Mouse (Mus musculus) ovary, postnatal 14 days (tissue): Measurements from ENCODE around the gene Efna1.
A peak's percentile ranks its signal among the peaks of the same experiment; 100 is the strongest.

Experiments
- DNase-seq: peaks from one replicate; pipeline ENCODE4 v3.0.0; 2022; ENCODE audit warnings: low spot score

Efna1 gene

GRCm38 (mm10) chr3:89308089-89308488 lies 27.1 kb upstream of the Efna1 start:
- peak; percentile 63 for DNase-seq

- no peak for DNase-seq
Observed at GRCm38 (mm10) chr3:89305551-89306325, 24.8 kb upstream of the Efna1 start.

GRCm38 (mm10) chr3:89305105-89305504 lies 24.2 kb upstream of the Efna1 start:
- no peak for DNase-seq

DNA sequence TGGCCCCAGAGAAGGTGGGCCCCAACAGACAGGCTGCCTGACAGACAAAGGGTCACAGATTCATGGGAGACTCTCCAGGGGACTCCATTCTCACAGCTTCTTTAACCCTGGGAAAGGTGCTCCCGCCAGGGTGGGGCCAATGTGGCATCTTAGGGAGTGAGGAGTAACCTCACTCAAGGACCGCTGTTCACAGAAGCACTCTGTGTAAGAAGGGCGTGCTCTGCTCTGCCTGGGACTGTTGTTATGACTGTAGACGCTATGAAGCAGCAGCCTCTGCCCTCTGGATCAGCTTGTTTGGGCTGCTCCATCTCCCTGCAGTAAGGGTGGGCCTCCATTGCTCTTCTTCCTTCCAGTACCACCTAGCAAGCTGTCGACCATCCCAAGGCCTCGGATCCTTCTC lies 23.5 kb upstream of the Efna1 start:
- DNase-seq: no peak

- DNase-seq: no peak
Observed at GRCm38 (mm10) chr3:89300514-89300913, 19.6 kb upstream of the Efna1 start.

DNA sequence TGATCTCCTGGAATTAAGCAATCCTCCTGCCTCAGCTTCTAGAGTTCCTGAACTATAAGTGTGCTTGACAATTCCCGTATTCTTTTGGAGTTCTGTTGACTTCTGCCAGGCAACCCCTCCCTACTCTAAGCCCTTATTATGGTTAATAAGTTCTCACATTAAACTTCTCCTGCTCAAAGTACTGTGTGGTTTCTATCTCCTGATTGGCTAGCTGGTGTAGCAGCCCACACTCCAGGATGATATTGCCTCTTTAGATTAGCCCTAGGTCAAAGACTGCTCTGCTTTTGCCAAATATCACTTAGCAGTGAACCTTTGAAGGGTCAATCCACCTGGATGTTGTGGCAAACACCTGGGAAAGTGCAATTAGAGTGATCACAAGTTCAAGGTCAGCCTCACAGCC lies 19.1 kb upstream of the Efna1 start:
- DNase-seq: no peak

GRCm38 (mm10) chr3:89299499-89299898 lies 18.6 kb upstream of the Efna1 start:
- no peak for DNase-seq

- no peak for DNase-seq
Observed at GRCm38 (mm10) chr3:89298908-89299307, 18.0 kb upstream of the Efna1 start.

GRCm38 (mm10) chr3:89296761-89297396 lies 15.9 kb upstream of the Efna1 start:
- DNase-seq: no peak

DNA sequence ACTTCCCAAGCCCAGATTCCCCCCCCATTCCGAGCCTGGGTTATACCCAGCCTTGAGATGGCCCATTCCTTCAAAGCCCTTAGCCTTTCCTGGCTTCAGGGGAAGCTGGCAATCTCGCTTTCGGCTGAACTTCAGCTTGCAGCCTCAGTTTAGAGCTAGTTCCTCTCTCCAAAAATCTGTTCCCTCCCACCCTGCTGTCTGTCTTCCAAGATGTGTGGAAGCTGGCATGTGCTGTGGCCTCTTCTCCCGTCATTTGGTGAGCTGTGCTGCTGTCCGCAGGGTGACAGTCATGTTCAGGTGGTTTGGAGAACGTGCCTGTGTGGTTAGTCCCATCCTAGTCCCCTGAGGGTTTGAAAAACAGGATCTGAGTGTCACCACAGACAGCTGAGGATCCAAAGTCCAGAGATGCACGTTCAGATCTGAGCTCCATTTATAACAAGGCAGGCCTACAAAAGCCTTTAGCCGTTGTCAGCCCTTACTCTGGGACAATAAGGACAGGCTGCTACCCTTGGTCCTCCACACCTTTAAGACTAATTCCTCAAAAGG lies 14.8 kb upstream of the Efna1 start:
- no peak for DNase-seq

DNA sequence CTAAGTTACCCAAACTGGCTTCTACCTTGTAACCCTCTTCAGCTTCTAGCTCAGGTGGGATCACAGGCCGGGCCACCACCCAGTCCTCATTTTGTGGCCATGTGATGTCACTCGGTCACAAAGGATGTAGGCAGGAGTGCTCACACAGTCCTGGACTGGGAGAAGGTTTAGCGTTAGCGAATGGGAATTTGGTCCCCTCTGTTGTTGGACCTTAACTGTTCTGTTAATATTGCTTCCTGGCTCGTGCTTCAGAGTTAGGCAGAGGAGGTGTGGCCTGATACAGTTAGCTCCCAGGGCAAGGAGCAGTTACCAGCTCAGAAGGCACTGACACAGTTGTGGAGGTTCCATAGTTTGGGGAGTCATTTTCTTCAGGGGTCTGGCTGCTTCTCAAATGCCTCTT lies 13.3 kb upstream of the Efna1 start:
- DNase-seq: no peak

DNA sequence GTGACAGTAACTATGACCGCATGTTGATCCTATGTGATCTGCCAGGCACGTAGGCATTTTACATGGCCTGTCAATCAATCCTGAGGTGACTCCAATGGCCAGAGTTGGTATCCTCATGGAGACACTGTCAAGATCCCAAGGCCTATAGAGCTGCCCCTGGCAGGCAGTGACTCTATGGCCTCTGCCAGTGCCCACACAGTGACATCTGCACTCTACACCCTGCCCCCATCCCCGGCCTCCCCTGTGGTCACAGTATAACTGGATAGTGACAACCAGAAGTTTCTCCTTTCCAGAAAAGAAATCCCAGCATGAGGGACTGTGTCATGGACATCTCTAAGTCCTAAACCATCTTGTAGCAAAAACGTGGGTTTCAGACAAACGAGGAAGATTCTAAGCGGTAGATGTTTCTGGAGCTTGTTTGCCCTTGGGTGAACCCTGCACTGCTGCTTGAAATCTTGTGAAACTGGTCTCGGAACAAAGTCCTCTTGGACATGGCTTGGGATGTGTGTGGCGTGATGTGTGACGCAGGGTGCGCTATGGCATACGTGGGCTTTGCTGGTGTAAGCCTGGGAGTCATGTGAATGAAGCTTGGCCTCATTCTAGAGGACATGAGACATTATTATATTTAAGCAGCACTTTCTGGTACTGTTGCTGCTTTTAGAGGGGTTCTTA lies 12.4 kb upstream of the Efna1 start:
- DNase-seq: no peak

GRCm38 (mm10) chr3:89292303-89292702 lies 11.4 kb upstream of the Efna1 start:
- DNase-seq: no peak

DNA sequence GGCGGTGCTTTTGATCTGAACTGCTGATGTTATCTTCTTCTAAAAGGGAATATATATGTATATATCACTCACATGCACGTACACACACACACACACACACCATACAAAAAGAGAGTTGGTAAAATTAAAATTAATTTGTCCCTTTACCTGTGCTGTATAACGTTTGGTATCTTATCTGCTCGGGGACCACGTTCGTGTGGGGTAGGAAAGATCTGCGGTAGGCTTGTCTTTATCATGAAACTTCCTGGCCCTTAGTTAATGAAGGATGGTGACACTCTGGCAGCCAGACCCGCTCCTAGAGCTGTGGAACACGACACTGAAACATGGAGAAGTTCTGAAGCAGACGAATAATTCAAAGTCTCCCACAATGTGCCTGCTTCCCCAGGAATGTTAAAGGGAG lies 10.9 kb upstream of the Efna1 start:
- DNase-seq: no peak

DNA sequence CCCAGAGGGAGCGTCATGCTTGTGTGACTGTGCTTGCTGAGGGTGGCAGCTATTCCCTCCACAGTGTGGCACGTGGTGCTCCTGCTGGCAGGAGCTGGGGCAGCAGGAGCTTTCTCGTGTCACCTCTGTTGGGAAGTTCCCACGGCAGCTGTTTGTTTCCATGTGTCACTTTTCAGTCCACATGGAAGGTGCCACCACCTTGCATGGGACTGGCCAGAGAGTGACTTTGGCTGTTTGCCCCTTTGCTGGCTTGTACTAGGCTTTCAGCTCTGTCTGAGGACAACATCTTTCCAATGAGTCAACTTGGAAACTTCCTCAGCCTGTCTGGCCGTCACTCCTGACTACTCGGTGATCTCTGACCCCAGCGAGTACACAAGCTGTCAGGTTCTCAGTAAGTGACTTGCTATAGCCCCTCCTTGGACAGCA lies 7.6 kb upstream of the Efna1 start:
- DNase-seq: no peak

GRCm38 (mm10) chr3:89287286-89287685 lies 6.3 kb upstream of the Efna1 start:
- no peak for DNase-seq

DNA sequence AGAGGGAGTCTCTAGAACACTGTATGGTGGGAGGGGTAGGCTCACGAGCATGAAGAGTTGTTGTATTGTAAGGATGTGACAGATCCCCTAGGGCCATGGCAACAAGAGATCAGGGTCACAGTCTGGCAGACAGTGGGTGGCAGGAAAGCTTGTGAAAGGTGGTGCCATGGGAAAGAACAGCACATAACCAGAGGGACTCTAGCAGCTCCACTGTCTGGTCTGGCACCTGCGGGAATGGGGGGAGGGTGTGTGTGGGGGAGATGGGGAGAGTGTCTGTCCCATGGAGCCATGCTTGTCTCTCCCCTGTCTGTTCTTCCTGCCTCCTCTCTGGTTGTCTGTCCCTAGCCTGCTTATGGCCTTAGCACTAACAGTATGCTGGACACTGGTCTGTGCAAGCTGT lies 4.6 kb upstream of the Efna1 start:
- no peak for DNase-seq

DNA sequence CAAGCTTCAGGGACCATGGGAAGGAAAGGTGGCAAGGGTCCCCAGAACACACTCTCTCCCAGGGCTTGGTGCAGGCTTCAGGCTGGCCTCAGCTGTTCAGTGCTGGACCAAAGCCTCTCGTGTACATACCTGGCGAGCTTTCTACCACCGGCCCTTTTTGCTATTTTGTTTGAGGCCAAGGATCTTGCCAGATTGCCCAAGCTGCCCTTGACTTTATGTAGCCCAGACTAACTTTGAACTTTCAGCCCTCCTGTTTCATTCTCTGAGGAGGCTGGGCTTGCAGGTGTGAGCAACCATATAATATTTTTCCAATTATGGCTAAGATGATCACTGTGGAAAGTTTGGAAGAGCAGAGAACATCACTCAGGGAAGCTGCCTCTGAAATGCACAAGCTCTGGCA lies 3.3 kb upstream of the Efna1 start:
- DNase-seq: no peak

DNA sequence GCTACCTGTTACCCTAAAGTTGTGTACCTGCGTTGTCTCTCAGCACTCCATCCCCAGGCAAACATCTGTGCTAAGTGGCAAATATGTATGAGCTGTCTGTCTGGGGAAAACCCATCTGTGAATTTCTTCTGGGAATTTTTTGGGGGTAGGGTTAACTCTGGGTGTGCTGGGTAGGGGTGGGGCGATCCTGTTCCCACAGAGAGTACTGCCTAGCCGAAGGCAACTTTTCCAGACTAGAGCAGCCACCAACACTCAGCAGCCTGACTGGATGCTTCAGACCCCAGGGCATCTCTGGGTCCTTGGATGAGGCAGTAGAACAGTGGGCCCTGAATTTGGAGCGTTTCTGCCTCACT lies 1.3 kb upstream of the Efna1 start:
- DNase-seq: no peak

DNA sequence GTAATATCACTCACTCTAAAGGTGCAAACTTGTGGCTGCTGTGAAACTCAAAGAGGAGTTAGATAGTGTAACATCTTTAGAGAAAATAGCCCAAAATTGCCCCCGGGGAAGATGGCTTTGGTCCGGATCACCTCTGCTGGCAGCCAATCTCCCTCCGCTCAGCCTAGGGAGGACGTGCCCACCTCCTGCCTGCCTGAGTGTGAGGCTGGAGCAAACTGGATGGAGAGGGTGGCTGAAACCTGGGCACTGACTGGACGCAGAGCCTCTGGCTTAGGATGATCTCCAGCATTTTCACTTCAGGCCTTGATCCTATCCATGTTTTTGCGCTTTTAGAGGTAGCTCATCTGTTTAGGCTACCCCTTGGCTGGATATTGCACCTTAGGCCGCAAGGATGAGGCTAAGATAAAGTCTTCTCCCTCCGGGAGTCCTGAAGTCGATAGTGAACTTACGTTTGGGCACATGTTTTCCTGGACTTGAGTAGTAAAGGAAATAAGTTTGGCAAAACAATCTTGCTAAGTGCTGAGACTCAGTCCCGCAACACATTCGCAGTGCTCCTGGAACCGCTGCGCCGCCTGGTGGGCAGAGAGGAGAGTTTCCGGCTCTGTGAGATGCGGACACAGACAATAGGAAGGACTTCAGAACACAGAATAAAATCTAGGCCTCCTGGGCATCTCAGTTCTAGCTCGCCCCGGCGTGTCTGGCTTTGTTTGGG lies 793 bp upstream of the Efna1 start:
- DNase-seq: peak; percentile 77

DNA sequence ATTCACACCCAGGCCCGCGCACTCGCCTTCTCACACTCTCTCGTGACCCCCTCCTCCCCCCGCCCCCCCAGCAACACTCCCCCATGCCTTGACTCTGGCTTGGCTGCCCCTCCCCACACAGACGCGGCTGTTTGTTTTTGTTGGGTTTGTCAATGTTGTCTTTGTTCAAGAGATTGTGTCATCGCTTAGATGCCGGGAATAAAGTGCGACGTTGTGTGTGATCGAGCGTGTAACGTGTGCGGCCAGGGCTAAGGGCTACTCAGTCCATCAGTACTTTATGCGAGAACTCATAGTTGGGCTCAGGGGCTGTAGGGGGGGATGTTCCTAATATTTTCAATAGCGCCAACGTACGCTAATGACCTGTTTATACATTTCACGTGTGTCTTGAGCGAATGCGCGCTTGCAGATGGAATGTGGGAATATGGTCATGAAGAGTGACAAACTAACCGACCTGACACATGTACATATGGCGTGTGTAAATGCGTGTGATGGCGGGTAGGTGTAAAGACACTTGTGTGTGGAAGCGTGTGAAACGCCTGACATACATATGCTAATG lies 814 bp downstream of the Efna1 start:
- DNase-seq: no peak
